Mouse (Mus musculus) small intestine, adult 2 months (tissue): ENCODE measurements around the gene Knl1.

Experiments used
- CTCF ChIP-seq: fragments of 200-500 bp; IDR thresholded peaks from 2 replicates; pipeline ENCODE4 v1.5.1; 2012; ENCODE audit warnings: low read depth, mild to moderate bottlenecking, control low read depth, inconsistent platforms, low read length, moderate library complexity, mixed read lengths; ENCODE audit not compliant: insufficient replicate concordance, insufficient read length; ENCODE audit errors: extremely low read depth
- POLR2A ChIP-seq: fragments of 200-500 bp; IDR thresholded peaks from 2 replicates; pipeline ENCODE4 v1.6.1; 2012; ENCODE audit warnings: low read depth, mild to moderate bottlenecking, control low read depth, inconsistent platforms, low read length, moderate library complexity

DNA sequence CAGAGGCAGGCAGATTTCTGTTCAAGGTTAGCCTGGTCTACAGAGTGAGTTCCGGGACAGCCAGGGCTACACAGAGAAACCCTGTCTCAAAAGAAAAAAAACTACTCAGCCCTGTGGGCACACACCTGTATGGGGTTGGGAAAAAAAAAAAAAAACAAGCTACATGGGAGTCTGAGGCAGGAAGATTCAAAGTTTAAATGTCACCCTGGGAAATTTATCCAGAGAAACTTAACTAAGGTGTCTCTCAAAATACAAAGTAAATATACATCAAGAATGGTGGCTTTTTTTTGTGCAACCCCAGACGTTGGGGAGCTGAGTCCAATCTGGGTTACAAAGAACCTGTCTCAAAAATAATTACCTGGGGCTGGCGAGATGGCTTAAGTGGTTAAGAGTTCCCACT lies 64.1 kb downstream of the Knl1 start:
- TF ChIP-seq CTCF, result no peak
- no peak for TF ChIP-seq POLR2A
